7 mouse cellular contexts compared by ENCODE assay signal in genomic region chr10:41682546-41683393, GRCm38 (mm10). TPM values are rescaled to one million over a fixed set of nuclear protein-coding genes. Genes with fewer than 3 reads are reported as not detected.
DNase-seq lines count a peak whose midpoint lies in the region; ATAC-seq lines count a peak whose summit lies in the region.

No protein-coding gene starts in this region.

- intact Hi-C loops in left cerebral cortex, postnatal 36 days (cut with DNase I), result loop anchor here (2.0 to 10.0 kb wide), 3 partner anchors 164 to 378 kb away; partner anchors contain the start of genes Ak9, Cd164 and Fig4

- H3K9me3 ChIP-seq in midbrain, embryonic 15.5 days, result no peaks in the 10 kb centered on the region

- no peak overlapping the region for H3K4me3 ChIP-seq in midbrain, embryonic 15.5 days

- DNase-seq in adrenal gland, adult (ENCODE audit: inconsistent age in 2 of 2, low spot score in 1 of 2), result peak; percentile 77 to 94
- DNase-seq in cerebellum, postnatal 25 days, result peak; percentile 91 to 93
- peak; percentile 87 for DNase-seq in gastrocnemius, adult 18-20 months (ENCODE audit: low spot score)
- DNase-seq in induced T-regulatory cell, adult 2 months (ENCODE audit: low read depth), result peak; percentile 90
- DNase-seq in left cerebral cortex, postnatal 36 days (ENCODE audit: low spot score in 2 of 2), result peak; percentile 81 to 87
- peak; percentile 69 to 87 for DNase-seq in spleen, adult 18-20 months

- ATAC-seq in midbrain, embryonic 15.5 days (replicated peaks), result peak; percentile 48

- no peak overlapping the region for H3K27ac ChIP-seq in midbrain, embryonic 15.5 days

- no peak overlapping the region for H3K4me2 ChIP-seq in midbrain, embryonic 15.5 days

- H3K36me3 ChIP-seq in midbrain, embryonic 15.5 days (replicated peaks), result no peaks in the 10 kb centered on the region

- 37% methylated on average over 16 of the region's 16 CpGs for WGBS in midbrain, embryonic 15.5 days

- H3K9ac ChIP-seq in midbrain, embryonic 15.5 days, result no peak overlapping the region

- H3K4me1 ChIP-seq in midbrain, embryonic 15.5 days, result peaks cover 12% of the 10 kb centered on the region

- H3K27me3 ChIP-seq in midbrain, embryonic 15.5 days (replicated peaks), result peaks cover 9% of the 10 kb centered on the region; the same call in 1 of the 2 replicates

RNA-seq across cellular contexts. Expression of gene Ccdc162, which starts 33.7 kb away (rescaled TPM):
- 1 to 10 TPM; 1.0 TPM for total RNA-seq in gastrocnemius, adult 18-20 months (2021)
- total RNA-seq in left cerebral cortex, postnatal 36 days (2021), result 1 to 10 TPM; 1.6 to 1.7 TPM
- polyA plus RNA-seq in midbrain, embryonic 15.5 days (2015; fragmentation: Nextera tagmentation; extraction: Ambion mirVana), result 0.52 and 0.77 TPM in 2 replicates
